Mouse (Mus musculus) erythroid progenitor cell, adult 5-6 weeks (primary cell): ENCODE results near the gene Acot9. TPM values are rescaled to one million over a fixed set of nuclear protein-coding genes. Genes with fewer than 3 reads are reported as not detected.

Experiments used
- ATAC-seq: replicated peaks from 2 replicates; pipeline ENCODE4 v1.8.0; 2016; ENCODE audit warnings: moderate number of reproducible peaks, mild to moderate bottlenecking, moderate TSS enrichment, inconsistent platforms; ENCODE audit not compliant: poor library complexity, low FRiP score, severe bottlenecking
- total RNA-seq, 2 experiments: library from RNA; stranded (forward) in 1 of 2; stranded (reverse) in 1 of 2; fragments of 150-400 nt in 1 of 2; fragments of 186-747, 209-891 nt in 1 of 2; gene quantifications; 2 replicates each; pipeline versions ENCODE4 v1.2.3 to v1.2.4; 2015 to 2017; ENCODE audit warnings: low replicate concordance in 2 of 2

Gene Acot9
- total RNA-seq (2015; ENCODE audit: low replicate concordance) (11.9 and 13.4 TPM in 2 replicates), total RNA-seq (2017; ENCODE audit: low replicate concordance) (2.0 and 5.0 TPM in 2 replicates)

DNA sequence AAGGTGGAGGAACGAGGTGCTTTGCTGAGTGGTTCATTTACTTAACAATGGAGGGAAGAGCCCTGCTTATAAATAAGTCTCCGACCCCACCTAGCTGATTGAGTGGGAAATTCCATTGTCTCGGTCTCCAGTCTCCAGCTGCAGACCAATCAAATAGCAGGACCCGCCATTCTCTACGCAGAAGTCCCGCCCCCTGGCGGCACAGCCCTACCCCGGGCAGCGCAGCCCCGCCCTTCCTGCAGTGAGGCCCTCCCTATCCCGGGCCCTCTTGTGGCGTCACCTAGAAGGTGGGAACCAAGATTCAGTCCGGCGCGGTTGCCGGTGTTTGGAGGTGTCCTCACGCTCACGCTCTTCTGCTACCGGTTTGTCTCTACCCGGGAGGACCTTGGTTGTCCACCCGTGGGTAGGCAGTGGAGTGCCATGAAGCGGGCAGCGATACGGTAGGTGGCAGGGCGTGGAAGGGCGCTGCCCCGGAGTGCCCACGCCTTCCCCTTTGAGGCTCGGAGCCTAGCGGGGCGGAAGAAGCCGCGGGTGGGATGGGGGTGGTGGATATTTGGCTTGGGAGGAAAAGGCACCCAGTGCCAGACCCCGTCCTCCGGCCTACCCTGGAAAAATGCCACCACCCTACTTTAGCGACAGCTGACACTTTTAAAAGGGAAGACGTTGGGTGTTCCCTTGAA is at the start of gene Acot9:
Acot9 (plus strand) TSS at position 209 of the 680 bp plus-strand sequence.
- peak; percentile 99 for ATAC-seq

DNA sequence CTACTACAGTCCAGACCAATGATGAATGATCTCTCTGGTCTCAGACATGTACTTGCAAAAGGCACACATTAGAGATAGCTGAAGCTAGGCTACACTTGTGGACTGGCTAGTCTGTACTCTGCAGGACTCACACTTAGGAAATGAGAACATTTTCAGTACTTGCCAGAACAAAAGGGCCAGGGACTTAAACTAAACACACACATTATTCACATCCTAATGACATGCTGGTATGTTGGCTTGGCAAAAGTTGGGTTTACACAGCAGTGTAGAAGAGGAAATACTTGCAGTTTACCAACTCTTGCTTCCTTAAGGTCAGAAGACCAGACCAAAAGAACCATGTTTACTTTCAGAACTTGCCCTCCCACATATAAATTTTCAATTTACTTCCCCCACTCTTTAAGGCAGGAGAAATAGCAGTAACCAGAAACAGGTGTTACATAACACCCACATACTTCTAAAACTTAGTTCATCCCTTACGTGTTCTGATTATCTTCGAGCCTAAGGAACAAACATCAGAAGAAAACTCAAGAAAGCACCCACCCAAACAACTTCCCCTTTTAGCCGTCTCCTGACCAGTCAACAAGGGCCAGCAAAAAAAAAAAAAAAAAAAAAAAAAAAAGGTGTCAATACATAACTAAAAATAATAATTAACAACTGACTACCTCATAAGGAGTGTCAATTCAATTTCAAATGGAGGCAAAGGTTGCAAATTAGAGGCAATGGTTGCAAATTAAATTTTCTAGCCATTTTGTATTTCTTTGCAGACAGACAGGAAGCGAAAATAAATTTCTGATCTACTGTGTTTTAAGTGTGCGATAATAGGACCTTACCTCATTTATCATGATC is 47.7 kb upstream of the Acot9 start:
- ATAC-seq, result no peak

GRCm38 (mm10) chrX:155215501-155216248 is 46.6 kb upstream of the Acot9 start:
- ATAC-seq, result peak; percentile 59

DNA sequence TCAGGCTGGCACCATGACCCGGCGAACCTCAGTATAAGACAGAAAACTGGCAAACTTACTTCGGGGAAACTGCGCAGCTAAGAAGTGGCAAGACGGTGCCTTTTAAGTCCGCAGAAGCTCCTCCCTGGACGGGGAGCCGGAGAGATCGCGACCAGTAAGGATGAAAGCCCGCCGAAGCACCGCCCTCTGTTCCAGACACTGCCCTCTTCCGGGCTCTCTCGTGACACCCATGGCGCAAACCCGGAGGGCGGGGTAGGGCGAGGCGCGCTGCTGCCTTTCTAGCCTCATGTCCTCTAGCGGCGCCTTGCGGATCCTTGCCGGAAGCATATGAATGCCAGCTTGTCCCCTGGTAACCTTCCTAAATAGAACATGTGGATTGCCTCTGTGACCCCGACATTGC is 46.0 kb upstream of the Acot9 start, which contains the start of gene Sat1:
Sat1 (minus strand) TSS at position 179 of the 400 bp plus-strand sequence.
- ATAC-seq, result peak; percentile 100

GRCm38 (mm10) chrX:155218277-155218676 is 44.0 kb upstream of the Acot9 start:
- ATAC-seq, result no peak

DNA sequence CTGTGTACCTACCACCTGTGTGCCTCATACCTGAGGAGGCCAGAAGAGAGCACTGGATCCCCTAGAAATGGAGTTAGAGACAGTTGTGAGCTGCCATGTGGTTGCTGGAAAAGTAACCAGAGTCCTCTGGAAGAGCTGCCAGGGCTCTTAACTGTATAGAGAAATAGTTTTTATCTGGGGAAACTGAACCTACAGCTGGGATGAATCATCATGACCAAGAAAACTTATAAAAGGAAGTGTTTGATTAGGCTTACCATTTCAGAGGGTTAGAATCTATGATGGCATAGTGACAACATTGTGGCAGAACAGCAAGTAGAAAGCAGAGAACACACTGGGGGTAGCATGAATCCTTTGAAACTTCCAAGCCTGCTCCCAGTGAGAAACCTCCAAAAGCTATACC is 5.4 kb upstream of the Acot9 start:
- ATAC-seq, result no peak

- no peak for ATAC-seq
Measured at GRCm38 (mm10) chrX:155262915-155263252, 641 bp downstream of the Acot9 start.

- no peak for ATAC-seq
Measured at GRCm38 (mm10) chrX:155278483-155278882, 16.2 kb downstream of the Acot9 start.

- no peak for ATAC-seq
Measured at GRCm38 (mm10) chrX:155280427-155281044, 18.3 kb downstream of the Acot9 start.

GRCm38 (mm10) chrX:155306390-155306789 is 44.1 kb downstream of the Acot9 start:
- no peak for ATAC-seq

DNA sequence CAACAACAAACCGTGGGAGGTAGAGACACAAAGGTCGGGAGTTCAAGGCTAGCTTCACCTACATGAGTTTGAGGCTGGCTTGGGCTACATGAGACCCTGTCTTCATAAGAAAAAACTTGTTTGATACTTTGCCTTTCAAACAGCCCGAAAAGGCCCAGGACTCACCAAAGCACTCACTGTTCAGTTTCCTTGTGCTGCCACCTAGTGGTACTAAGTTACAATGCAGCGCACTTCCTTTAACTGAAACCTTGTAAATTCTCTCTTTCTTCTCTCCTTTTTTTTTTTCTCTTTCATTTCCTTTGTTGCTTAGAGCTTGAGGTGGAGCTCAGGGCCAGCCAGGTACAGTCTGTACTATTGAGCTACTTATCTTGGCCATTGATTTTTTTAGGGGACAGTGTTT is 55.8 kb downstream of the Acot9 start:
- ATAC-seq, result peak; percentile 67; the same call in 1 of the 2 replicates

DNA sequence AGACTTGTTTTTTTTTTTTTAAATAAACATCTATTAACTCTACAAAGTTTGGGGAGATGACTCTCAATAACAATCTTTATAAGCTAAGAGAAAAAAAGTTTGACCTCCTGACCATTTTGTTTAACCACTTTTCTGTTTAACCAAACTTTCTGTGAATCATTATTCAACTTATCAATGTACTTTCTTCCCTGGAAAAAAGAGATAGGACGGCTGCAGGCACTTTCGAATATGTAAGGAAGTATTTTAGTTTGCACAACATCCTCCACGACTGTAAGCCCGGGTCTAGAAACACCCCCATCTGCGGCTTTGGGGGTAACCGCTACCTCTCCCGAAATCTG is 75.3 kb downstream of the Acot9 start:
- no peak for ATAC-seq

DNA sequence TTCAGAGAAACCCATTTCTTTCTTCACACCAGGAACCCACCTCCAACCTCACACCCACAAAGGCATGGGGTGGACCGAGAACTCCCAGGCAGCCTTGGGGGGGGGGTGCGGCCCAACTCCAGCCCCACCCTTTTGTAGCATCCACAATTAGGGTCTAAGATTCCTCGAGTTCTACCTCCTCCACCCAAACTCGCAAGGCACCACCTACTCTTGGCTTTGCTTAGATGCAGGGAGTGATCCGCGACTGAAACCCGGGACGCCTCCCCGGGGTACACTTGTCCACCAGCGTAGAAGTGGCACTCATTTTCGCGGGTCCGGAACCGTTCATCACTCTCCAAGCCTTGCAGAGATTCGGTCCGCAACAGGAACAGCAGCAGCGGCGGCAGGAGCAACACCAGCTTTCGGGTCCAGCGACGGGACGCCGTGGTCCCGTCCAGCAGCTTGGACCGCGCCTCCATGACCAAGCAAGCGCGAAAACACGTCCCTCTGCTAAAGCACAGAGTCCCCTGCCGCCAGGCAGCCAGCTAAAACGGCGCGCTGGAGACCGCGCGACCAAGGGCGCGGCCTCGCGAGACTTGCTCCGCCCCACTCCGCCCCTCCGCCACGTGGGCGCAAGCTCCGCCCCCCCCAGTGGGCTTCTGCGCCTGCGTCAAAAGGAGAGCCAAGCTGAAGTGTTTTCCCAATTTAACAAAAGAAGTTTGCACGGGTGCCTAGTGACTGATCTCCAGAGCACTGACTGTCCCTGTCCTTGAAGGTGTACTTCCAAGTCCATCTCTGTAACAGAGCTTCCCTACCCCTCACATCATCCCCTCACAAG is 75.9 kb downstream of the Acot9 start:
- ATAC-seq, result peak; percentile 98

GRCm38 (mm10) chrX:155340654-155341053 is 78.4 kb downstream of the Acot9 start, which contains the start of gene Prdx4:
Gene Prdx4, minus strand, starts transcription at chrX:155340754.
- ATAC-seq, result no peak

- ATAC-seq, result no peak
Measured at GRCm38 (mm10) chrX:155346249-155346648, 84.0 kb downstream of the Acot9 start.
